Mouse (Mus musculus) bone marrow, adult 2 months (tissue): Measurements from ENCODE around the gene March6. TPM values are rescaled to one million over a fixed set of nuclear protein-coding genes. Genes with fewer than 3 reads are reported as not detected.

Experiments
- H3K27ac ChIP-seq: fragments of 200-500 bp; 2 replicates; pipeline ENCODE4 v1.5.1; 2012; ENCODE audit warnings: low read depth, mild to moderate bottlenecking, control low read depth, inconsistent platforms, low read length; ENCODE audit not compliant: control insufficient read depth, poor library complexity, insufficient read depth
- H3K4me1 ChIP-seq: fragments of 200-500 bp; 2 replicates; pipeline ENCODE4 v1.6.1; 2011; ENCODE audit warnings: low read length; ENCODE audit not compliant: control insufficient read depth, insufficient read depth
- H3K4me3 ChIP-seq: fragments of 200-500 bp; replicated peaks from 2 replicates; pipeline ENCODE3; 2011; ENCODE audit warnings: mild to moderate bottlenecking, low read depth, low read length, control low read depth; ENCODE audit not compliant: control insufficient read depth
- CTCF ChIP-seq: fragments of 200-500 bp; IDR thresholded peaks from 2 replicates; pipeline ENCODE4 v1.5.1; 2011; ENCODE audit warnings: low read length, control low read depth; ENCODE audit not compliant: control insufficient read depth, insufficient read depth
- POLR2A ChIP-seq: fragments of 200-500 bp; IDR thresholded peaks from 2 replicates; pipeline ENCODE4 v1.6.1; 2011; ENCODE audit warnings: low read depth, mild to moderate bottlenecking, control low read depth, low read length, borderline replicate concordance; ENCODE audit not compliant: control insufficient read depth
- WGBS: fragments of 180-500 bp; shearing (Covaris S2); methylation state at CpG from one replicate; pipeline ENCODE4 v1.1.7; 2018; 5-methylcytosine and 5-hydroxymethylcytosine counted together
- polyA plus RNA-seq: library from polyadenylated mRNA; stranded (reverse); fragments of >200 nt; gene quantifications from 2 replicates; pipeline ENCODE4 v1.2.4, GENCODE M21; 2011; ENCODE audit warnings: low replicate concordance; ENCODE audit not compliant: missing spikeins, insufficient read depth, insufficient read length

The March6 gene
- polyA plus RNA-seq, 1 experiment = 20.9 TPM

DNA sequence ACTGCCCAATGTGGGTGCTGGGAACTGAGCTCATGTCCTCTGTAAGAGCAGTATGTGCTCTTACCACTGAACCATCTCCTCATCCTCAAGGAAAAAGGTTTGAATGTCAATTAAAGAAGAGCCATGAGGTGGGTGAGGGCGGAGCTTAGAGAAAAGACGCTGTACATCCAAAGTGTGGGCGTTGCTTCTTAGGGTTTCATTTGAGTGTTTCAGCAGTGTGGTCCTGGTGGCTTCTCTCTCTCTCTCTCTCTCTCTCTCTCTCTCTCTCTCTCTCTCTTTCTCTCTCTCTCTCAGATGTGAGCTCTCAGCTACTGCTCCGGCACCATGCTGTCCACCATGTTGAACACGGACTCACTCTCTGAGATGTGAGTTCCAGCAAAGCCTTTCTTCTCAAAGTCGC lies 117.2 kb downstream of the March6 start:
- no peak for TF ChIP-seq POLR2A
- no peak for TF ChIP-seq CTCF
- peak overlapping the region; percentile 47 for H3K4me3 ChIP-seq

DNA sequence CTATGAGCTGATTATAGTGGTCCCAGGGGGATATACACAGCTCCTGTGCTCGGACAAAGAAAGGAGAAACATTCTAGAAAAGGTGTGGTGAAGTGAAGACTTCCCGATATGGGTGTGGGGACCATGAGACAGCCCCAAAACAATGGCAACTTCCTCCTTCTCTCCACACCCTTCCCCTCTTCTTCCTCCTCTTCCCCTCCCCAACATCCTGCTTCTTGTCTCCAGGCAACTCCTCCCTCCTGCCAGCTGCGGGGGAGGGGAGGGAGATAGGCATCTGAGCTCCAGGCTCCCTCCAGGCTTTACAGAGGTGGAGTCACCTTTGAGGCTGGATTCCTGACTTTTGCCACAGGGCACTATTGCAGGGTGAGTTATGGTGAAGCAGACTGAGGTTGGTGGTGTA lies 117.9 kb downstream of the March6 start:
- WGBS = 1% methylated on average over 3 of the region's 3 CpGs
- no peak for TF ChIP-seq CTCF
- no peak for TF ChIP-seq POLR2A
- peak overlapping the region; percentile 40; the same call in 1 of the 2 replicates for H3K27ac ChIP-seq
- H3K4me1 ChIP-seq = peaks cover 4% of the 10 kb centered on the region; the same call in 1 of the 2 replicates
- peak overlapping the region; percentile 43 for H3K4me3 ChIP-seq

More for the DNA sequence above, 117.2 kb downstream of the March6 start:
- H3K4me1 ChIP-seq = peaks cover 4% of the 10 kb centered on the region; the same call in 1 of the 2 replicates
- WGBS = 86% methylated on average over 6 of the region's 6 CpGs
- no peak overlapping the region for H3K27ac ChIP-seq

DNA sequence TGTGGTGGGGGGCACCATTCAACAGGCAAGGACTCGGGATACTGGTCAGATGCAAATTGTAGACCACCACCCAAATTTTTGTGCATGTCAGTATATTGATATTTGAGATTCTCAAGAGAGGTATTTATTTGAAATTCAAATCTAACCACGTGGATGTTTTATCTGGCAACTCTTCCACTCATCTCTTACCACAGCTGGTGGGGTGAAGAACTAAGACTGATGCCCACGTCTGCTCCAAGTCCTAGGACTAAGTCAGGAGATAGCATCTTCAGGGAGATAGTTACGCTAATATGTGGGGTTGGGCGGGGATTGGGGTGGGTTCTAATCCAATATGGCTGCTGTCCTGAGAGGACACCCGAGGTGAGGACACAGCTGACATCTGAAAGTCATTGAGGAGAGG lies 118.4 kb downstream of the March6 start:
- H3K27ac ChIP-seq = peak overlapping the region; percentile 40; the same call in 1 of the 2 replicates
- H3K4me1 ChIP-seq = peaks cover 4% of the 10 kb centered on the region; the same call in 1 of the 2 replicates
- H3K4me3 ChIP-seq = no peak overlapping the region
- no peak for TF ChIP-seq POLR2A
- no peak for TF ChIP-seq CTCF
- 69% methylated on average over 6 of the region's 6 CpGs for WGBS

DNA sequence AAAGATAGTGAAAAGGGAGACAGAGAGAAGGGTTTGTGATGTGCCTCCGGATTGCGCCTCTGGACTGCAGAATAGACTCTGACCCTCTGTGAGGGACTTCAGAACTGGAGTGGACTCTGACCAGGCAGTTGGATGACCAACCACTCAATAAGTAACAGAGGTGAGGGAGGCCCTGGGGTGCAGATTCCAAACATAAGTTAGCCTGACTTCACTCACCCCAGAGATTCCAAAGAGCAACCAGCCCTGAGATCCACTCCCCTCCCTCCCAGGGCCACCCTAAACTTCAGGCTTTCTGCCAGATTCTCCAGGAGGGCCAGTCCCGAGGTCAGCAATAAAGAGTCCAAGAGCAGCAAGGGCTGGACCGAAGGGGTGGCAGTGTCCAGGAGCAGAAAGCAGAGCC lies 123.4 kb downstream of the March6 start:
- Histone ChIP-seq H3K27ac (no peak overlapping the region), H3K4me3 (no peak overlapping the region), H3K4me1 (peaks cover 3% of the 10 kb centered on the region; the same call in 1 of the 2 replicates)
- no peak for TF ChIP-seq CTCF
- no peak for TF ChIP-seq POLR2A
- 83% methylated on average over 4 of the region's 4 CpGs for WGBS

DNA sequence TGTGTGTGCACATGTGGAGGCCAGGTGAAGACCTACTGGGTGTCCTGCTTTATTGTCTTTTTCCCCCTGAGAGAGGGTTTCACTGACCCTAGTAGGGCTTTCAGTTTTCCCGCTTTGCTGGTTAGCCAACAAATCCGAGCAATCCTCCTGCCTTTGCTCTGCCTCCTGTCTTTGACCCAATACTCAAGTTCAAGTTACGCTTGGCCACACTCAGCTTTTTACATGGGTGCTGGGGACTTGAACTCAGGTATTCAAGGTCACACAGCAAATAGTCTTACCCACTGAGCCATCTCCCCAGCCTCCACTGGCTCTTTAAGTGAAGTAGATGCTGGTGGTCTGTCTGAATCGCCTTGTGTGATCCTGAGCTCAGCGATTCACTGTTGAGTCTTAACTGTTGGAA lies 124.0 kb downstream of the March6 start:
- H3K4me1 ChIP-seq = no peaks in the 10 kb centered on the region; the same call in 1 of the 2 replicates
- 86% methylated on average over 5 of the region's 5 CpGs for WGBS

More for the DNA sequence above, 124.0 kb downstream of the March6 start:
- TF ChIP-seq CTCF (no peak), POLR2A (no peak)
- Histone ChIP-seq H3K4me3 (no peak overlapping the region), H3K27ac (no peak overlapping the region)

Other genes with a start within 250 kb of the March6 start
- 1.2 and 3.9 TPM in 2 replicates for gene Ankrd33b, start 163.3 kb downstream of the March6 start, polyA plus RNA-seq
- not detected in 2 replicates for gene Ropn1l, start 77.3 kb downstream of the March6 start, polyA plus RNA-seq
- 10.0 and 10.2 TPM in 2 replicates for gene Cmbl, start 34.3 kb upstream of the March6 start, polyA plus RNA-seq
- gene Cct5, start 70.8 kb upstream of the March6 start, polyA plus RNA-seq = 104 and 152 TPM in 2 replicates
- 15.2 and 17.7 TPM in 2 replicates for gene Fam173b, start 70.8 kb upstream of the March6 start, polyA plus RNA-seq